Mouse (Mus musculus) thymus, adult 2 months (tissue): ENCODE measurements around the gene Mib2. TPM values are rescaled to one million over a fixed set of nuclear protein-coding genes. Genes with fewer than 3 reads are reported as not detected.

ENCODE experiments used
- DNase-seq: peaks from one replicate; pipeline ENCODE4 v3.0.0; 2021
- H3K27ac ChIP-seq: fragments of 200-500 bp; 2 replicates; pipeline ENCODE4 v1.5.1; 2012; ENCODE audit warnings: low read length, control low read depth; ENCODE audit not compliant: control insufficient read depth, insufficient read depth
- H3K27me3 ChIP-seq: fragments of 200-500 bp; 2 replicates; pipeline ENCODE4 v1.6.1; 2012; ENCODE audit warnings: mild to moderate bottlenecking, low read length, moderate library complexity, mixed read lengths; ENCODE audit not compliant: control insufficient read depth, insufficient read depth
- H3K36me3 ChIP-seq: fragments of 200-500 bp; 2 replicates; pipeline ENCODE4 v1.6.1; 2012; ENCODE audit warnings: mild to moderate bottlenecking, low read length, moderate library complexity; ENCODE audit not compliant: control insufficient read depth, insufficient read depth
- H3K4me1 ChIP-seq: fragments of 200-500 bp; replicated peaks from 2 replicates; pipeline ENCODE4 v1.6.1; 2012; ENCODE audit warnings: low read length; ENCODE audit not compliant: control insufficient read depth, insufficient read depth
- H3K4me3 ChIP-seq: fragments of 200-500 bp; 2 replicates; pipeline ENCODE4 v1.5.1; 2012; ENCODE audit warnings: mild to moderate bottlenecking, low read length, control low read depth, moderate library complexity; ENCODE audit not compliant: control insufficient read depth, insufficient read depth
- CTCF ChIP-seq: fragments of 200-500 bp; IDR thresholded peaks from 2 replicates; pipeline ENCODE4 v1.5.1; 2012; ENCODE audit warnings: mild to moderate bottlenecking, control low read depth, low read length, moderate library complexity, borderline replicate concordance; ENCODE audit not compliant: control insufficient read depth, poor library complexity, insufficient read depth; ENCODE audit errors: extremely low read depth
- POLR2A ChIP-seq: fragments of 200-500 bp; IDR thresholded peaks from 2 replicates; pipeline ENCODE4 v1.6.1; 2012; ENCODE audit warnings: mild to moderate bottlenecking, low read length, control low read depth, moderate library complexity; ENCODE audit not compliant: control insufficient read depth, poor library complexity, insufficient read depth; ENCODE audit errors: extremely low read depth
- WGBS: fragments of 180-500 bp; shearing (Covaris S2); methylation state at CpG from one replicate; pipeline ENCODE4 v1.1.7; 2018; 5-methylcytosine and 5-hydroxymethylcytosine counted together
- polyA plus RNA-seq: library from polyadenylated mRNA; depleted of rRNA; stranded (reverse); fragments of >200 nt; gene quantifications from 2 replicates; pipeline ENCODE4 v1.2.3, GENCODE M21; 2012

Gene Mib2
- polyA plus RNA-seq, 1 experiment, result 99.7 TPM

GRCm38 (mm10) chr4:155635766-155636499 is 33.1 kb downstream of the Mib2 start:
- H3K4me1 ChIP-seq, result no peaks in the 10 kb centered on the region
- H3K27me3 ChIP-seq, result no peaks in the 10 kb centered on the region
- no peak overlapping the region for H3K27ac ChIP-seq
- H3K4me3 ChIP-seq, result no peak overlapping the region
- DNase-seq, result no peak
- TF ChIP-seq CTCF, result no peak
- TF ChIP-seq POLR2A, result no peak
- H3K36me3 ChIP-seq, result peaks cover 75% of the 10 kb centered on the region

- H3K27ac ChIP-seq, result no peak overlapping the region
- H3K36me3 ChIP-seq, result peaks cover 65% of the 10 kb centered on the region
- TF ChIP-seq POLR2A (no peak), CTCF (no peak)
- WGBS, result 91% methylated on average over 6 of the region's 6 CpGs
- H3K4me1 ChIP-seq, result 0 out of 2 replicates have a peak, but pooled peaks cover 1% of the 10 kb centered on the region
- H3K27me3 ChIP-seq, result no peaks in the 10 kb centered on the region
- H3K4me3 ChIP-seq, result no peak overlapping the region
- no peak for DNase-seq
These were observed 38.7 kb downstream of the Mib2 start for GRCm38 (mm10) chr4:155630267-155630666.

GRCm38 (mm10) chr4:155624338-155625291 is 44.4 kb downstream of the Mib2 start, which contains the start of gene Cdk11b:
TSS of gene Cdk11b (plus strand) at chr4:155624854.
- Histone ChIP-seq H3K27me3 (no peaks in the 10 kb centered on the region), H3K4me1 (peaks cover 5% of the 10 kb centered on the region), H3K27ac (peak within 1 kb of the TSS; percentile 89), H3K4me3 (peak within 1 kb of the TSS; percentile 83), H3K36me3 (peaks cover 22% of the 10 kb centered on the region)
- TF ChIP-seq POLR2A, result peak; percentile 72
- peak; percentile 27; the same call in 1 of the 2 replicates for TF ChIP-seq CTCF
- peak; percentile 94 for DNase-seq
- WGBS, result under 1% methylated on average over 84 of the region's 84 CpGs

GRCm38 (mm10) chr4:155618321-155618720 is 50.7 kb downstream of the Mib2 start:
- H3K36me3 ChIP-seq, result peaks cover 42% of the 10 kb centered on the region

GRCm38 (mm10) chr4:155613264-155613663 is 55.7 kb downstream of the Mib2 start:
- H3K4me3 ChIP-seq, result no peak overlapping the region
- DNase-seq, result no peak
- H3K36me3 ChIP-seq, result peaks cover 48% of the 10 kb centered on the region
- TF ChIP-seq CTCF (no peak), POLR2A (no peak)
- no peak overlapping the region for H3K27ac ChIP-seq
- WGBS, result over 99% methylated on average over 3 of the region's 3 CpGs
- H3K27me3 ChIP-seq, result no peaks in the 10 kb centered on the region
- no peaks in the 10 kb centered on the region for H3K4me1 ChIP-seq

More at GRCm38 (mm10) chr4:155618321-155618720, 50.7 kb downstream of the Mib2 start:
- Histone ChIP-seq H3K27ac (no peak overlapping the region), H3K4me1 (no peaks in the 10 kb centered on the region), H3K4me3 (no peak overlapping the region), H3K27me3 (no peaks in the 10 kb centered on the region)
- 98% methylated on average over 5 of the region's 5 CpGs for WGBS
- no peak for TF ChIP-seq POLR2A
- no peak for TF ChIP-seq CTCF
- no peak for DNase-seq

- H3K4me1 ChIP-seq, result no peaks in the 10 kb centered on the region
- no peak for DNase-seq
- TF ChIP-seq POLR2A, result no peak
- no peak for TF ChIP-seq CTCF
- H3K4me3 ChIP-seq, result no peak overlapping the region
- 96% methylated on average over 3 of the region's 3 CpGs for WGBS
- H3K27me3 ChIP-seq, result no peaks in the 10 kb centered on the region
- peaks cover 36% of the 10 kb centered on the region for H3K36me3 ChIP-seq
- no peak overlapping the region for H3K27ac ChIP-seq
These were observed 57.1 kb downstream of the Mib2 start for GRCm38 (mm10) chr4:155611860-155612259.
